Mouse (Mus musculus) megakaryocyte, embryonic 14.5 days (primary cell): ENCODE measurements around the gene Olfr544.

ENCODE experiments used
- FLI1 ChIP-seq: IDR thresholded peaks from 2 replicates; pipeline ENCODE4 v1.6.1; 2012; ENCODE audit warnings: low read length, inconsistent platforms, mixed read lengths
- GATA1 ChIP-seq: IDR thresholded peaks from 3 replicates; pipeline ENCODE4 v1.6.1; 2012; ENCODE audit warnings: mixed read lengths, low read length, inconsistent platforms, borderline replicate concordance

- TF ChIP-seq GATA1 (no peak), FLI1 (no peak)
Measured at GRCm38 (mm10) chr7:102512814-102513435, 24.8 kb upstream of the Olfr544 start.
